Mouse (Mus musculus): ENCODE results near the gene Rhox9.

DNA sequence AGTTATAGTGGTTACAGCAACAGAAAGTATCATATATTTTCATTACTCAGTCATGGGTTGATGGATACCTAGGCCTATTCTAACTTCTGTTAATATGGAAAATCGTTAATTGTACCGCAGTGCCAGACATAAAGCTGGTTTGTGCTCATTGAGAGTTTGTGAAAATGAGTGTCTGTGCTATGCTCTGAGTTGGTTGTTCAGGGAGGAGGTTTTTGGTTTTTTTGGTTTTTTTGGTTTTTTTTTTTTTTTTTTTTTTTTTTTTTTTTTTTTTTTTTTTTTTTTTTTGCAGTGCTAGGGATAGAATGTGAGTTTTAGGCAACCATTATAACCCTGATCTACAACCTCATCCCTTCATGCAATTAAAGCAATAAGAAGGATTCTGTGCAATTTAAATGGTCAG, 29.9 kb downstream of the Rhox9 start:
- TF ChIP-seq POLR2A (IDR thresholded peaks at IDR 0.05; ENCODE audit: low read depth, low read length) = no peak
- no peak for TF ChIP-seq UBTF (IDR thresholded peaks at IDR 0.05; ENCODE audit: low read depth, low read length)
